Mouse (Mus musculus): ENCODE results near the gene Ilf3.

DNA sequence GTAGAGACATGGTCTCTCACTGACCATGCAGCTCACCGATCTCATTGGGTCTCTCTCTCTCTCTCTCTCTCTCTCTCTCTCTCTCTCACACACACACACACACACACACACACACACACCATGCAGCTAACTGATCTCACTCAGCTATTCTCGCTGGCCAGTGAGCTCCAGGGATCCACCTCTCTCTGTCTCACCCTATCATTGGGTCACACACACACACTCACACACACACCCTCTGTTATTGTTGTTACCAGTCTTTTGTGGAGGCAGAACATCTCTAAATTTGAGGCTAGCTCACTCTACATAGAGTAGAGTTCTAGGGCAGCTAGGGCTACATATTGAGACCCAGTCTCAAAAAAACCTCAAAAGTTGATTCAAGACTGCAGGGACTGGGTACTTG is 58.9 kb downstream of the Ilf3 start:
- TF ChIP-seq POLR2A (IDR thresholded peaks at IDR 0.05; ENCODE audit: extremely low read depth, insufficient read depth, low read length) (no peak), CTCF (IDR thresholded peaks at IDR 0.05; ENCODE audit: extremely low read depth, insufficient read depth, low read length) (no peak)
